Mouse (Mus musculus) neural tube, embryonic 15.5 days (tissue): ENCODE results near the gene Pla2g3. TPM values are rescaled to one million over a fixed set of nuclear protein-coding genes. Genes with fewer than 3 reads are reported as not detected.
A peak's percentile ranks its signal among the peaks of the same experiment; 100 is the strongest.

Experiments
- ATAC-seq: fragments of 200-750 bp; cut with Nextera tagmentation; 2 replicates; pipeline ENCODE4 v1.8.0; 2017; ENCODE audit warnings: mild to moderate bottlenecking, moderate TSS enrichment, moderate library complexity; ENCODE audit not compliant: low FRiP score
- H3K27ac ChIP-seq: fragments of 300-500 bp; sonication (generic); replicated peaks from 2 replicates; pipeline ENCODE4 v1.5.1; 2015; ENCODE audit warnings: mild to moderate bottlenecking, inconsistent platforms
- H3K27me3 ChIP-seq: fragments of 300-500 bp; sonication (generic); replicated peaks from 2 replicates; pipeline ENCODE4 v1.6.1; 2015; ENCODE audit warnings: inconsistent platforms
- H3K36me3 ChIP-seq: fragments of 300-500 bp; sonication (generic); 2 replicates; pipeline ENCODE4 v1.6.1; 2015; ENCODE audit warnings: inconsistent platforms
- H3K4me1 ChIP-seq: fragments of 300-500 bp; sonication (generic); 2 replicates; pipeline ENCODE4 v1.6.1; 2015; ENCODE audit warnings: inconsistent platforms
- H3K4me2 ChIP-seq: fragments of 300-500 bp; sonication (generic); 2 replicates; pipeline ENCODE4 v1.6.1; 2015; ENCODE audit warnings: inconsistent platforms, mild to moderate bottlenecking, moderate library complexity
- H3K4me3 ChIP-seq: fragments of 300-500 bp; sonication (generic); replicated peaks from 2 replicates; pipeline ENCODE4 v1.5.1; 2015; ENCODE audit warnings: mild to moderate bottlenecking, inconsistent platforms
- H3K9ac ChIP-seq: fragments of 300-500 bp; sonication (generic); replicated peaks from 2 replicates; pipeline ENCODE4 v1.6.1; 2015; ENCODE audit warnings: mild to moderate bottlenecking, inconsistent platforms
- H3K9me3 ChIP-seq: fragments of 300-500 bp; sonication (generic); replicated peaks from 2 replicates; pipeline ENCODE4 v1.6.1; 2016; ENCODE audit warnings: inconsistent platforms
- WGBS: fragments of 180-500 bp; shearing (Covaris S2); methylation state at CpG from one replicate; pipeline ENCODE4 v1.1.7; 2015; ENCODE audit warnings: mixed read lengths; 5-methylcytosine and 5-hydroxymethylcytosine counted together
- polyA plus RNA-seq: library from polyadenylated mRNA; unstranded; fragments of >200 nt; fragmentation: Nextera tagmentation; extraction: Ambion mirVana; gene quantifications from 2 replicates; pipeline ENCODE4 v1.2.1, GENCODE M21; 2015

Pla2g3 gene
- polyA plus RNA-seq, 1 experiment from 2014 or later: 2.4 TPM

DNA sequence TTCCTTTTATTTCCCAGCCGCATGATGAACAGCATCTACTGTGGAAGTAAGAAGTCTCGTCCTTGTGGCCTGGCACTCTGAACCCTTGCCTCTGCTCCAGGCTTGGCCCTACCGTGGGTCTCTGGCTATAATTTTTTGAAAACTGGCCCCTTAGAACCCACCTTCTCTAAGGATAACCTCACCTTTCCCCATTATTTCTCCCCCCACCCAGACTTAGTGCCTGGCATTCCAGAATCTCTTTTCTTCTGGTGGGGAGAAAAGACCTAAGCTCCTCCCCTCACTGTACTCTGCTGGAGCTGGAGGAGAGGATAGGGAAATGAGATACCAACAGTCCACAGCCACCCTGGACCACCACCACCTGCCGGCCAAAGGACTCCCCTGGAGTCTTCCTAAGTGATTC lies 27.1 kb downstream of the Pla2g3 start:
- peak overlapping the region; percentile 53 for H3K4me3 ChIP-seq
- H3K27ac ChIP-seq: 0 out of 2 replicates have a peak overlapping the region, but pooled peaks have one; percentile 58
- 7% methylated on average over 4 of the region's 4 CpGs for WGBS
- no peaks in the 10 kb centered on the region for H3K36me3 ChIP-seq
- H3K4me1 ChIP-seq: peaks cover 41% of the 10 kb centered on the region
- no peaks in the 10 kb centered on the region for H3K9me3 ChIP-seq
- peak overlapping the region; percentile 58 for H3K9ac ChIP-seq
- ATAC-seq: 0 out of 2 replicates have a peak, but pooled peaks have one; percentile 2
- H3K4me2 ChIP-seq: peak overlapping the region; percentile 84
- H3K27me3 ChIP-seq: peaks cover 21% of the 10 kb centered on the region

DNA sequence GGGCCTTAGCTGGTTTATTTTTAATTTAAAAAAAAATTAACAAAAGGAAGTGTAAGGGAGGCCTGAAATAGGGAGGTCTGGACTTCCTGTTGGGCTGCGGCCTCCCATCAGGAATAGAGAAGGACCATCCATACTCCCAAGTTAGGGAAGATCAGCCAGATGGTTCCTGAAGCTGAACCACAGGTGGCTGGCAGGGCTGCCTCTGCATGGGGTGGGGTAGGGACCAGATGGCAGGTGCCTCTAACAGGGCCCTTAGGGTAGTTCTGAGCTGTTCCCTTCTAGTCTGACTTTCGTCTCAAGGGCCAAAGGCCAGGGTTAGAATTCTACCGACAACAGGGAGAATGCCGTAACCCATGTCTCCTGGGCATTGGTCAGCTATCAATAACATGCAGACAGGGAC lies 27.6 kb downstream of the Pla2g3 start:
- no peaks in the 10 kb centered on the region for H3K9me3 ChIP-seq
- H3K27ac ChIP-seq: no peak overlapping the region
- WGBS: 80% methylated on average over 4 of the region's 4 CpGs
- H3K9ac ChIP-seq: 0 out of 2 replicates have a peak overlapping the region, but pooled peaks have one; percentile 58
- no peak for ATAC-seq
- peaks cover 41% of the 10 kb centered on the region for H3K4me1 ChIP-seq
- peak overlapping the region; percentile 84 for H3K4me2 ChIP-seq
- H3K27me3 ChIP-seq: peaks cover 21% of the 10 kb centered on the region
- H3K36me3 ChIP-seq: no peaks in the 10 kb centered on the region
- H3K4me3 ChIP-seq: peak overlapping the region; percentile 53

DNA sequence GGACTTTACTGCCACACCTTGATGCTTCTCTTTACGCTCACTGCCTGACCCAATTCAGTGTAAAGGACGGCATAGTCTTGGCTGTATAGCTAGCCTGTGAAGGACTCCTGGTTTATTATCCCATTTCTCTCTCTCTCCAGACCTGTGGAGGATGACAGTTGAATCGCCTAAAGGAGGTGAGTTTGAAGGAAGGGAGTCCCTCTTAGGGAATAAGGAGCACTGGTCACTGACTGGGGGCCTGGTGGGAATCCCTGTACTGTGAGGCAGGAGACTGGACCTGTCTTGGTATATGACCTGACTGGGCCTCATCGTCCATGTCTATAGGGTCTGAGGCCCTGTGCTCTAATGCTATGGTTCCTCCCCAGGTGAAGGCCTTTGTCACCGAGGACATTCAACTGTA lies 28.0 kb downstream of the Pla2g3 start:
- Histone ChIP-seq H3K9ac (no peak overlapping the region), H3K9me3 (no peaks in the 10 kb centered on the region), H3K27ac (no peak overlapping the region), H3K4me2 (peak overlapping the region; percentile 84), H3K36me3 (no peaks in the 10 kb centered on the region), H3K4me3 (peak overlapping the region; percentile 53; the same call in 1 of the 2 replicates), H3K4me1 (peaks cover 41% of the 10 kb centered on the region), H3K27me3 (peaks cover 21% of the 10 kb centered on the region)
- WGBS: 83% methylated on average over 5 of the region's 5 CpGs
- no peak for ATAC-seq

DNA sequence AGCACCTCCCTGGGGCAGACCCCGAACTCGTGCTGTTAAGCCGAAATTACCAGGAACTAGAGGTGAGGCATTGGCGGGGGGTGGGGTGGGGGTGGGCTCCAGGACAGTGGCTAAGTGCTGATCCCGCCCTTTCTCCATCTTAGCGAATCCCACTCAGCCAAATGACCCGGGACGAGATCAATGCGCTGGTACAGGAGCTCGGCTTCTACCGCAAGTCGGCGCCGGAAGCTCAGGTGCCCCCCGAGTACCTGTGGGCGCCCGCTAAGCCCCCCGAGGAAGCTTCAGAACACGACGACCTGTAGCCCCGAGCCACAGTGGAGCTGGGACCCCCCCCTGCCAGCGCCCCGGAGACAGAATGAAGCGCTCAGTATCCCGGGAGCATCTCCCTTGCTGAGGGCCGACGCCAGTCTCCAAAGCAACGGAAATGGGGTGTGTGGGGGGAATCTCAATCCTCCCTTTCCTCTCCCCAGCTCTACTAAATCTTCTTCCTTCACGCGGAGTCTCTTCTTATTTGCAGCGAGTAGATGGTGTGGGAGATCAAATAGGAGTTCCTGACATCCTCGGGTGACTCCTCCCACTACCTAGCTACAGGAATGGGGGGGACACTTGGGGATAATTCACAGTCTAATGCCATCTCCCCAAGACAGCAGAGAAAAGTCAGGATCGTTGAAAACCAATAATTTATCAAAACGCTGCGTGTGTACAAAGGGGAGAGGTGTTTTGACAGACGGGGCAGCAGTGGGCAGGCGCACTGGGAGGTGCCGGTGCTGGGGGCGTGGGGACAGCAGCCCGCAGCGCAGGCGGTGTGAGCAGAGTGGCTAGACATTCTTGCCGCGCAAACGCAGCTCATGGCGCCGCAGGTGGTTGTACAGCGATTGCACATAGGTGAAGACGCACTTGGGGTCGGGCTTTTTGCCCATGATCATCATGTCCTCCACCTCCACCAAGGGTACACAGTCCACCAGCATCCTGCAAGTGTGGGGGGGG lies 29.1 kb downstream of the Pla2g3 start:
- peak; percentile 34; the same call in 1 of the 2 replicates for ATAC-seq
- H3K27me3 ChIP-seq: peaks cover 21% of the 10 kb centered on the region
- no peaks in the 10 kb centered on the region for H3K9me3 ChIP-seq
- no peak overlapping the region for H3K27ac ChIP-seq
- H3K36me3 ChIP-seq: no peaks in the 10 kb centered on the region
- peak overlapping the region; percentile 43 for H3K9ac ChIP-seq
- peak overlapping the region; percentile 84 for H3K4me2 ChIP-seq
- H3K4me1 ChIP-seq: peaks cover 41% of the 10 kb centered on the region
- H3K4me3 ChIP-seq: peak overlapping the region; percentile 53
- WGBS: 2% methylated on average over 50 of the region's 50 CpGs

DNA sequence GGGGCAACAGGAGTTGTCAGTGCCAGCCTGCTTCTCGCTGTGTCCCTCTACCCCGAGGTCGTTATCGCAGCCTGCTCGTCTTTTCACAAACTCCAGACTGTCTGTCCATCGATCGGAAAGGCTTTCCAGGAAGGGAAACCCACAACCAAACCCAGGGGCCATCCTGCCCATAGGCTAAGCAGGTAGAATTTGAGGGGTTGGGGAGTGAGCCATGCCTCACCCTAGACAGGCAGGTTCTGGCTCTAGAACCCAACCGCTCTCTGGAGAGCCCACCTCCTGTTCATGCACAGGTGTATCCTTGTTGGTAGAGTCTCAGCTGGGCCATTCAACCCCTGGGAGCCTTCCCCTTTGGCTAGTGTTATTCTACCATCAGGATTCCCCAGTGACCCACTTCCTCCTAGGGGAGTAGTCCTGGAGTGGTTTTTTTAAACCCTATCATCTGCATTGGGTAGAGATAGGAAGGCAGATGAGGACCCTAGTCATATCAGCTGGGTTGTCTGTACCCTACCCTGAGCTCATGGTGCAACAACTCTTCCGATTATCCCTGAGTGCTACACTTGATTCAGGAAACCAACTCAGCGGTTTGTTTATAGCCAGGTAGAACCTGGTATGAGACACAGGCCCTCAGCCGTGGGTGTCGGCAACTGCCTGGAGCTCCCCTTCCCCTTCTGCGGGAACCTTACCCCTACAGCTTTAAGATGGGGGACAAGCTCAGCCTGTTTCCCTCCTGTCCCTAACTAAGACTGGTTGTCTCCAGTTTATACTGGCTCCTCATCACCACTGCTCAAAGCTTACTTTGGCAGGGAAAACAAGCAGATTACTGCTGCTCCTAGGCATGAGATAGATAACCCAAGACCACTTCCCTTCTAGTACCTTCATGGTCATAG lies 30.0 kb downstream of the Pla2g3 start:
- Histone ChIP-seq H3K4me3 (peak overlapping the region; percentile 53), H3K9ac (no peak overlapping the region), H3K4me1 (peaks cover 41% of the 10 kb centered on the region), H3K9me3 (no peaks in the 10 kb centered on the region), H3K27ac (no peak overlapping the region), H3K27me3 (peaks cover 21% of the 10 kb centered on the region), H3K4me2 (peak overlapping the region; percentile 84), H3K36me3 (no peaks in the 10 kb centered on the region)
- 56% methylated on average over 13 of the region's 13 CpGs for WGBS
- ATAC-seq: no peak

DNA sequence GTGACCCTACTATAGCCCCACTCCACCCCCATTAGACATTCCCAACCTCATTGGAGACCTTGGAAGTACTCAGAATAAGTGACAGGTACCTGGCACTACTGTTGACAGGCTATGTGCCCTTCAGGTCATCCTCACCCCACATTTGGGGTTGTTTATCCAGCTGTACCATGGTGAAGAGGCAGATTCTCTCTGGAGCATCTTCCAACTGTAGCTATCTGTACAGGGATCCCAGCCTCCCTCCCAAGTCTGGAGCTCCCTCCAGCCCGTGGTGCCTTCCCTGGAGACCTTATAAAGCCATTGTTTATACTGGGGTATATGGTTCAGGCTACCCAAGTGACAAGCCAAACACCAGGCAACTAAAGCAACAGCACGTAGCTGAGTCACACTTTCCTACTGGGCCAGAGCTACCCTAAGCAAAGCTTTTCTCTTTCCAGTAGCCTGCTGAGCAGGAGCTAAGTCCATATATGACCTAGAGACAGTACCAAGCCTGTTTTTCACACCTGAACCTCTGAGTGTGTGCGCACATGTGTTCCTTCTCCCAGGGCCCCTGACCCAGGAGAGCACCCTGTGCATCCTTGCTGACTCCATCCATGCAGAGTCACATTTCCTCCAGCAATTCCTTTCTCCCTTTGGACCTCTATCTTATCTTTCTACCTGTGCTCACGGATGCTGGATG lies 31.1 kb downstream of the Pla2g3 start:
- 79% methylated on average over 4 of the region's 4 CpGs for WGBS
- Histone ChIP-seq H3K27ac (no peak overlapping the region), H3K4me3 (no peak overlapping the region), H3K4me2 (no peak overlapping the region), H3K27me3 (peaks cover 21% of the 10 kb centered on the region), H3K9ac (no peak overlapping the region), H3K9me3 (no peaks in the 10 kb centered on the region), H3K36me3 (no peaks in the 10 kb centered on the region), H3K4me1 (peaks cover 36% of the 10 kb centered on the region)
- ATAC-seq: no peak

DNA sequence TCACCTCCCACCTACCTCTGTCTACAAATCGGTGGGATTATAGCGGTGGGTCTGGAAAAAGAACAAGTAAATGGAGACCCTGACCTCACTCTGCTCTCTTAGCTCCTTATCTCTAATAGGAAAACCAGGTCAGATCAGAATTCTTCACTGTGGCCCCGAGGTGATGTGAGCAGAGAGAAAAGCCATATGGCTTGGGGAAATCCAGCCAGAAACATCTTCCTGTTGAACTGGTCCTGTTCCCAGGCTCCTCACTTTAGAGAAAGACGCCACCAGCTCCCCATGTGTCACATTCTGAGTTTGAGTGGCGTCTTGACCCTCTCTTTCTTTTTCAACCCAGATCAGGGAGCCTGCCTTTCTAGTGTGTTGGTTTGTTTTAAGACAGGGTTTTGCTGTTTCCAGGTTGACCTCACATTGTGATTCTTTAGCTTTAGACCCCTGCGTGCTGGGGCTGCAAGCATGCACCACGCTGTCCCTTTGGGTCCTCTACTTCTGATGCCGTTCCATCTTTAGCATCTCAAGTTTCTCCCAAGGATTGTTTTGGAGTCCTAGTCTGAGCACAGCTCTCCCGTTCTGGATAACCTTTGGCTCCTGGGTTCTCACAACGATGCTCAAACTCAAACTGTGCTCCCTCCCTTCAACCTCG lies 31.8 kb downstream of the Pla2g3 start:
- no peak overlapping the region for H3K4me3 ChIP-seq
- peaks cover 21% of the 10 kb centered on the region for H3K27me3 ChIP-seq
- peaks cover 30% of the 10 kb centered on the region for H3K4me1 ChIP-seq
- H3K9ac ChIP-seq: no peak overlapping the region
- no peak overlapping the region for H3K4me2 ChIP-seq
- H3K9me3 ChIP-seq: no peaks in the 10 kb centered on the region
- H3K27ac ChIP-seq: no peak overlapping the region
- no peaks in the 10 kb centered on the region for H3K36me3 ChIP-seq
- WGBS: 87% methylated on average over 11 of the region's 11 CpGs
- no peak for ATAC-seq

DNA sequence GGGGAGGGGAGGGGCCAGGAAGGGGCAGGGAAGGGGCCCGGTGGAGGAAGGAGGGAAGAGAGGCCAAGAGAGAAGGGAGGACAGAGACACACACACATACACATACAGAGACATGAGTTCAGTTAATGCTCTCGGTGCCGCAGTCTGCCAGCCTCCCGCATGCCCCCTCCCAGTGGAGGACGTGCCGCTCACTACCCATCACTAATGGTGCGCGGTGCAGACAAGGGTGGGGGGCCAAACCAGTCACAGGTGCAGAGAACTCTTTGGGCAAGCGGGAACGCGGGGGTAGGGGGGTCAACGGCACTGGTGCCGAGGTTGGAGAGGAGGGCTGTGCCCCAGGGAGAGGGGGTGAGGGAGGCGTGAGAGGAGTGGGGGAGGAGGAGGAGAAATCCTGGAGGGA lies 32.8 kb downstream of the Pla2g3 start:
- Histone ChIP-seq H3K4me2 (no peak overlapping the region), H3K4me1 (peaks cover 20% of the 10 kb centered on the region), H3K27ac (no peak overlapping the region), H3K4me3 (no peak overlapping the region), H3K9ac (no peak overlapping the region), H3K9me3 (no peaks in the 10 kb centered on the region), H3K27me3 (peaks cover 17% of the 10 kb centered on the region), H3K36me3 (no peaks in the 10 kb centered on the region)
- no peak for ATAC-seq
- WGBS: 83% methylated on average over 14 of the region's 14 CpGs

DNA sequence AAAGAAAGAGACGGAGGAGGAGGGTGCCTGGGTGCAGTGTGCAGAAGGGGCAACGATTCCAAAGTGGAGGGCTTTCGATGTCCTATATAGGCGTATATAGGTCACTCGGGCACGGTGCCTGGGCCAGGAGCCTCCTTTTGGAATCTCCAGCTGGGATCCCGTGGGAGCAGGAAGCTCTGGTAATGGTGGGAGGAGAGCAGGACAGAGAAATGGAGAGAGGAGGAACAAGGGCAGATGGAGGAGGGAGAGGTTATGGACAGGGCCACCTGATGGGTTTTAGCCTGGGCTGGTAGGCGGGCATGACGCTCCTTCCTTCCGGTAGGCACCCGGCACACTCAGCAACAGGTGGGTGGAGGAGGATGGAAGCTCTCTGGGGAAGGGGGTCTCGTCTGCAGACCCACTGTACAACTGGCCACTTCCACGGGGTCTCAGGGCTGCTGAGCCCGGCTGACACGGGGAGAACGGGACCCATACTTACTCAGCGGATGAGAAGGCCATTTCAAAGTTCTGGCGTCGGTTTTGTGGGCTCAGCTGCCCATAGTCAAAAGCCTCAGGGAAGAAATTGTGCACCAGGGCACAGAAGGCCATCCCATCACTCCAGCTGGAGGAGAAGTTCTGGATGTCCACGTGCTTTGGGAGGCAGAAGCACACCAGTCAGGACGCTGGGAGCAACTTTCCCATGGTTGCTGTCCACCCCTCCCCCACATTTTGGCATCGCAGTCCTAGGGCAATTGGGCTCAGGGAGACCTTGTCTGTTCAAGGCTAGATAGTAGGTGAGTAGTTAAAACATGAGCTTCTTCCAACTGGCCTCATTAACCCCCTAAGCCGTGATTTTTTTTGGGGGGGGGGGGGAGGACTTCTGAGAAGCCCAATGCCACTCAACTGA lies 33.5 kb downstream of the Pla2g3 start:
- H3K27me3 ChIP-seq: peaks cover 12% of the 10 kb centered on the region
- no peak overlapping the region for H3K4me3 ChIP-seq
- H3K9me3 ChIP-seq: no peaks in the 10 kb centered on the region
- no peak overlapping the region for H3K9ac ChIP-seq
- 87% methylated on average over 23 of the region's 23 CpGs for WGBS
- H3K36me3 ChIP-seq: no peaks in the 10 kb centered on the region
- H3K4me1 ChIP-seq: peaks cover 13% of the 10 kb centered on the region
- no peak overlapping the region for H3K27ac ChIP-seq
- no peak overlapping the region for H3K4me2 ChIP-seq
- no peak for ATAC-seq

DNA sequence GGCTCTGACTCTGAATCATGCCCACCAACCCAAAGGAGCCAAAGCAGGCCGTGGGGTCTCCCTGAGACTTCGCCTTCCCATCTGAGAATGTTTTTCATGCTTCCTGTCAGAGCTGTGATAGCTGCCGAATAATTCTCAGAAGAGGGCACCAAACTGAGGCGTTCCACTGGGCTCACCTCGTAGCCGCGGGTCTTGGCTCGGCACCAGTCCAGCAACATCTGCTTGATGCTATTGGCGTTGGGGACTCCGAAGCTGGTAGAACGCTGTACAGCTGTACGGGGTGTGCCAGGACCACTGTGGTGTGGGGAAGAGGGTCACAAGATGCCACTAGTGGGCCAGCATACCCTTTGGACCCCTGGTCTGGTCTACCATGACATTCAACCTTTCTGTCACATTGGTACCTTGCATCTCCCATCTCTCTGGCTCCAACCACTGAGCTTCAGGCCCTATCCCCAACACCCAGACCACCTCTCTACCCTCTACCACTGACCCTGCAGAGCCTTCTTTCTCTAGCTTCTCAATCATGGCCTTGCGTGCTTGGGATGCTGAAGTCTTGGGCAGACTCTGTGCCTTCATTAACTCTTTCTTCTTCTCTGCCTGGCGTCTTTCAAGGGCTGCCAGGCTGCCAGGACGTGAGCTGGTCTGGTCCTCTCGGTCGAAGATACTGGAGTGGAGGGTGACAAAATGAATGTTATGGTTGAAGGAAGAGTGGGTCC lies 34.4 kb downstream of the Pla2g3 start:
- Histone ChIP-seq H3K4me2 (no peak overlapping the region), H3K4me1 (peaks cover 5% of the 10 kb centered on the region), H3K27me3 (peaks cover 10% of the 10 kb centered on the region), H3K9me3 (no peaks in the 10 kb centered on the region), H3K36me3 (no peaks in the 10 kb centered on the region), H3K27ac (no peak overlapping the region), H3K9ac (no peak overlapping the region), H3K4me3 (no peak overlapping the region)
- no peak for ATAC-seq
- 95% methylated on average over 17 of the region's 17 CpGs for WGBS
